Mouse (Mus musculus): Measurements from ENCODE around the gene Zfp160.
"Not testable (repeated sequence)": the region's sequence is repeated elsewhere in the genome, so short reads cannot be mapped to it uniquely, and the experiment has no call there.

Gene Zfp160

GRCm38 (mm10) chr17:21008382-21009331 lies at the start of gene Zfp160:
Gene Zfp160, plus strand, starts transcription at chr17:21008903.
- DNase-seq (ENCODE audit: low read depth, low spot score): peak; percentile 91

GRCm38 (mm10) chr17:20960386-20960785 lies 48.3 kb upstream of the Zfp160 start:
- no peak for DNase-seq (ENCODE audit: low read depth, low spot score)

- DNase-seq (ENCODE audit: low read depth, low spot score): no peak
Observed at GRCm38 (mm10) chr17:20965421-20965820, 43.3 kb upstream of the Zfp160 start.

- DNase-seq (ENCODE audit: low read depth, low spot score): no peak
Observed at GRCm38 (mm10) chr17:20966681-20967080, 42.0 kb upstream of the Zfp160 start.

GRCm38 (mm10) chr17:20993716-20994115 lies 15.0 kb upstream of the Zfp160 start:
- DNase-seq (ENCODE audit: low read depth, low spot score): no peak

GRCm38 (mm10) chr17:20996364-20996763 lies 12.3 kb upstream of the Zfp160 start, which contains the start of gene Vmn1r233:
Gene Vmn1r233, minus strand, starts transcription at chr17:20996464.
- no peak for DNase-seq (ENCODE audit: low read depth, low spot score)

- DNase-seq (ENCODE audit: low read depth, low spot score): no peak
Observed at GRCm38 (mm10) chr17:21009726-21010125, 1.0 kb downstream of the Zfp160 start.

GRCm38 (mm10) chr17:21018410-21019080 lies 9.8 kb downstream of the Zfp160 start:
- DNase-seq (ENCODE audit: low read depth, low spot score): no peak

- DNase-seq (ENCODE audit: low read depth, low spot score): not testable (repeated sequence)
Observed at GRCm38 (mm10) chr17:21048020-21048419, 39.3 kb downstream of the Zfp160 start.

- no peak for DNase-seq (ENCODE audit: low read depth, low spot score)
Observed at GRCm38 (mm10) chr17:21050901-21051300, 42.2 kb downstream of the Zfp160 start.

GRCm38 (mm10) chr17:21051341-21051740 lies 42.6 kb downstream of the Zfp160 start:
- not testable (repeated sequence) for DNase-seq (ENCODE audit: low read depth, low spot score)

- not testable (repeated sequence) for DNase-seq (ENCODE audit: low read depth, low spot score)
Observed at GRCm38 (mm10) chr17:21051919-21052318, 43.2 kb downstream of the Zfp160 start.

GRCm38 (mm10) chr17:21053267-21053666 lies 44.6 kb downstream of the Zfp160 start:
- no peak for DNase-seq (ENCODE audit: low read depth, low spot score)

GRCm38 (mm10) chr17:21055111-21055510 lies 46.4 kb downstream of the Zfp160 start:
- not testable (repeated sequence) for DNase-seq (ENCODE audit: low read depth, low spot score)

- no peak for DNase-seq (ENCODE audit: low read depth, low spot score)
Observed at GRCm38 (mm10) chr17:21065501-21065900, 56.8 kb downstream of the Zfp160 start.

GRCm38 (mm10) chr17:21067036-21067435 lies 58.3 kb downstream of the Zfp160 start:
- no peak for DNase-seq (ENCODE audit: low read depth, low spot score)

GRCm38 (mm10) chr17:21069443-21069842 lies 60.7 kb downstream of the Zfp160 start:
- DNase-seq (ENCODE audit: low read depth, low spot score): not testable (repeated sequence)

- not testable (repeated sequence) for DNase-seq (ENCODE audit: low read depth, low spot score)
Observed at GRCm38 (mm10) chr17:21070971-21071370, 62.3 kb downstream of the Zfp160 start.

All from CD4-positive, CD25-positive, alpha-beta regulatory T cell, adult 2 months (primary cell).